Mouse (Mus musculus): Measurements from ENCODE around the gene Prss30.

Prss30 gene

GRCm38 (mm10) chr17:23980297-23980909 is at the start of gene Prss30:
Prss30 (minus strand) TSS chr17:23980566.
- POLR2A ChIA-PET = interaction anchor here (0.6 to 3.3 kb wide), 10 partner anchors 10 to 535 kb away, joined by 3 to 12 read pairs (median 4); partner anchors contain the start of gene Ccnf (in 2 of the 4)
- CTCF ChIA-PET = interaction anchor here (0.6 to 2.9 kb wide), 12 partner anchors 9 to 224 kb away, joined by 3 to 18 read pairs (median 4); no protein-coding TSS in a partner anchor

- CTCF ChIA-PET = interaction anchor here in 1 of 4 experiments (1.1 kb wide), 1 partner anchor 66 kb away, joined by 3 read pairs; no protein-coding TSS in a partner anchor
These were observed 49.1 kb upstream of the Prss30 start for GRCm38 (mm10) chr17:24029477-24029876.

GRCm38 (mm10) chr17:24021375-24022199 is 41.2 kb upstream of the Prss30 start:
- CTCF ChIA-PET = interaction anchor here in 3 of 4 experiments (0.6 to 1.2 kb wide), 4 partner anchors 9 to 28 kb away, joined by 3 to 8 read pairs (median 4); no protein-coding TSS in a partner anchor
- POLR2A ChIA-PET = interaction anchor here (0.6 to 4.8 kb wide), 50 partner anchors 8 to 479 kb away, joined by 3 to 43 read pairs (median 4); partner anchors contain the start of genes Ccnf (in 2 of the 4), Prss27 (in 2 of the 4), Abca3 (in 1 of the 4) and Elob (in 1 of the 4)

More at GRCm38 (mm10) chr17:24029477-24029876, 49.1 kb upstream of the Prss30 start:
- POLR2A ChIA-PET = interaction anchor here in 2 of 4 experiments (0.6 to 4.3 kb wide), 13 partner anchors 8 to 385 kb away, joined by 3 to 32 read pairs (median 5); partner anchors contain the start of genes Elob (in 1 of the 2) and Rnps1 (in 1 of the 2)

- POLR2A ChIA-PET = interaction anchor here in 3 of 4 experiments (0.7 to 4.8 kb wide), 18 partner anchors 10 to 393 kb away, joined by 3 to 43 read pairs (median 6); partner anchors contain the start of genes Ccnf (in 1 of the 3), Elob (in 1 of the 3), Prss27 (in 1 of the 3) and Rnps1 (in 1 of the 3)
- CTCF ChIA-PET = interaction anchor here in 1 of 4 experiments (0.6 kb wide), 1 partner anchor 27 kb away, joined by 5 read pairs; no protein-coding TSS in a partner anchor
These were observed 40.3 kb upstream of the Prss30 start for GRCm38 (mm10) chr17:24020696-24021095.

GRCm38 (mm10) chr17:24015727-24016126 is 35.4 kb upstream of the Prss30 start:
- CTCF ChIA-PET = interaction anchor here (0.6 to 2.2 kb wide), 21 partner anchors 9 to 1782 kb away, joined by 3 to 12 read pairs (median 3); partner anchors contain the start of genes Prss32 (in 1 of the 4) and Prss41 (in 1 of the 4)
- POLR2A ChIA-PET = interaction anchor here in 3 of 4 experiments (0.6 to 3.6 kb wide), 29 partner anchors 9 to 513 kb away, joined by 3 to 13 read pairs (median 4); partner anchors contain the start of genes Ccnf (in 2 of the 3), Amdhd2 (in 1 of the 3), Mlst8 (in 1 of the 3) and Prss27 (in 1 of the 3)

GRCm38 (mm10) chr17:24014433-24014965 is 34.1 kb upstream of the Prss30 start:
- ChIA-PET POLR2A (interaction anchor here in 3 of 4 experiments (0.8 to 3.6 kb wide), 23 partner anchors 8 to 514 kb away, joined by 3 to 13 read pairs (median 5); partner anchors contain the start of genes Amdhd2 (in 1 of the 3), Ccnf (in 1 of the 3), Mlst8 (in 1 of the 3) and Prss27 (in 1 of the 3)), CTCF (interaction anchor here (0.6 to 2.2 kb wide), 11 partner anchors 8 to 238 kb away, joined by 3 to 12 read pairs (median 6); no protein-coding TSS in a partner anchor)

GRCm38 (mm10) chr17:24012921-24013320 is 32.6 kb upstream of the Prss30 start:
- ChIA-PET CTCF (interaction anchor here in 1 of 4 experiments (0.7 kb wide), 1 partner anchor 19 kb away, joined by 6 read pairs; no protein-coding TSS in a partner anchor), POLR2A (interaction anchor here in 1 of 4 experiments (1.9 kb wide), 1 partner anchor 10 kb away, joined by 7 read pairs; no protein-coding TSS in a partner anchor)

- CTCF ChIA-PET = interaction anchor here (0.7 to 2.1 kb wide), 8 partner anchors 16 to 234 kb away, joined by 3 to 7 read pairs (median 4); no protein-coding TSS in a partner anchor
- POLR2A ChIA-PET = interaction anchor here in 2 of 4 experiments (0.6 to 2.1 kb wide), 6 partner anchors 12 to 518 kb away, joined by 3 to 11 read pairs (median 4); partner anchors contain the start of genes Ccnf (in 1 of the 2) and Traf7 (in 1 of the 2)
These were observed 29.3 kb upstream of the Prss30 start for GRCm38 (mm10) chr17:24009617-24010016.

GRCm38 (mm10) chr17:24008105-24008504 is 27.7 kb upstream of the Prss30 start:
- POLR2A ChIA-PET = interaction anchor here in 2 of 4 experiments (1.1 to 2.7 kb wide), 3 partner anchors 14 to 144 kb away, joined by 3 to 15 read pairs (median 11); no protein-coding TSS in a partner anchor
- CTCF ChIA-PET = interaction anchor here in 3 of 4 experiments (0.5 to 2.1 kb wide), 7 partner anchors 9 to 285 kb away, joined by 3 to 7 read pairs (median 3); no protein-coding TSS in a partner anchor

GRCm38 (mm10) chr17:24007391-24007790 is 27.0 kb upstream of the Prss30 start:
- ChIA-PET POLR2A (interaction anchor here in 3 of 4 experiments (0.6 to 2.7 kb wide), 5 partner anchors 14 to 152 kb away, joined by 3 to 15 read pairs (median 4); no protein-coding TSS in a partner anchor), CTCF (interaction anchor here (0.6 to 2.7 kb wide), 7 partner anchors 10 to 47 kb away, joined by 3 to 10 read pairs (median 3); no protein-coding TSS in a partner anchor)

GRCm38 (mm10) chr17:24006930-24007329 is 26.6 kb upstream of the Prss30 start:
- POLR2A ChIA-PET = interaction anchor here in 3 of 4 experiments (0.6 to 2.7 kb wide), 8 partner anchors 8 to 152 kb away, joined by 3 to 15 read pairs (median 4); no protein-coding TSS in a partner anchor
- CTCF ChIA-PET = interaction anchor here (0.6 to 2.7 kb wide), 8 partner anchors 8 to 336 kb away, joined by 3 to 10 read pairs (median 4); no protein-coding TSS in a partner anchor

GRCm38 (mm10) chr17:24005049-24005448 is 24.7 kb upstream of the Prss30 start:
- POLR2A ChIA-PET = interaction anchor here in 2 of 4 experiments (1.2 to 2.9 kb wide), 2 partner anchors 10 to 17 kb away, joined by 3 to 10 read pairs; no protein-coding TSS in a partner anchor
- CTCF ChIA-PET = interaction anchor here in 2 of 4 experiments (0.9 to 2.7 kb wide), 3 partner anchors 8 to 36 kb away, joined by 3 to 10 read pairs (median 3); no protein-coding TSS in a partner anchor

- CTCF ChIA-PET = interaction anchor here in 2 of 4 experiments (0.9 to 1.8 kb wide), 2 partner anchors 35 kb away, joined by 5 to 6 read pairs; no protein-coding TSS in a partner anchor
- POLR2A ChIA-PET = interaction anchor here in 2 of 4 experiments (1.0 to 2.9 kb wide), 4 partner anchors 11 to 18 kb away, joined by 3 to 10 read pairs (median 4); no protein-coding TSS in a partner anchor
These were observed 23.8 kb upstream of the Prss30 start for GRCm38 (mm10) chr17:24004071-24004665.

- POLR2A ChIA-PET = interaction anchor here in 1 of 4 experiments (2.0 kb wide), 1 partner anchor 15 kb away, joined by 5 read pairs; no protein-coding TSS in a partner anchor
- CTCF ChIA-PET = interaction anchor here in 2 of 4 experiments (0.8 to 1.6 kb wide), 2 partner anchors 10 to 157 kb away, joined by 6 to 9 read pairs; partner anchors contain the start of genes Prss32 (in 1 of the 2) and Prss41 (in 1 of the 2)
These were observed 20.0 kb upstream of the Prss30 start for GRCm38 (mm10) chr17:24000404-24000803.

- ChIA-PET POLR2A (interaction anchor here in 1 of 4 experiments (0.5 kb wide), 1 partner anchor 26 kb away, joined by 4 read pairs; no protein-coding TSS in a partner anchor), CTCF (no interaction called here)
These were observed 18.0 kb upstream of the Prss30 start for GRCm38 (mm10) chr17:23998383-23998782.

- POLR2A ChIA-PET = no interaction called here
- CTCF ChIA-PET = interaction anchor here in 1 of 4 experiments (1.0 to 1.1 kb wide), 2 partner anchors 29 to 154 kb away, joined by 5 to 6 read pairs; partner anchors contain the start of genes Prss32 and Prss41
These were observed 17.5 kb upstream of the Prss30 start, which contains the start of gene Prss22 for GRCm38 (mm10) chr17:23997901-23998300. Prss22 (minus strand) TSS chr17:23998100.

Measured in embryonic stem cell, embryonic (primary cell).